Mouse (Mus musculus): ENCODE measurements around the gene Git1.

Gene Git1

DNA sequence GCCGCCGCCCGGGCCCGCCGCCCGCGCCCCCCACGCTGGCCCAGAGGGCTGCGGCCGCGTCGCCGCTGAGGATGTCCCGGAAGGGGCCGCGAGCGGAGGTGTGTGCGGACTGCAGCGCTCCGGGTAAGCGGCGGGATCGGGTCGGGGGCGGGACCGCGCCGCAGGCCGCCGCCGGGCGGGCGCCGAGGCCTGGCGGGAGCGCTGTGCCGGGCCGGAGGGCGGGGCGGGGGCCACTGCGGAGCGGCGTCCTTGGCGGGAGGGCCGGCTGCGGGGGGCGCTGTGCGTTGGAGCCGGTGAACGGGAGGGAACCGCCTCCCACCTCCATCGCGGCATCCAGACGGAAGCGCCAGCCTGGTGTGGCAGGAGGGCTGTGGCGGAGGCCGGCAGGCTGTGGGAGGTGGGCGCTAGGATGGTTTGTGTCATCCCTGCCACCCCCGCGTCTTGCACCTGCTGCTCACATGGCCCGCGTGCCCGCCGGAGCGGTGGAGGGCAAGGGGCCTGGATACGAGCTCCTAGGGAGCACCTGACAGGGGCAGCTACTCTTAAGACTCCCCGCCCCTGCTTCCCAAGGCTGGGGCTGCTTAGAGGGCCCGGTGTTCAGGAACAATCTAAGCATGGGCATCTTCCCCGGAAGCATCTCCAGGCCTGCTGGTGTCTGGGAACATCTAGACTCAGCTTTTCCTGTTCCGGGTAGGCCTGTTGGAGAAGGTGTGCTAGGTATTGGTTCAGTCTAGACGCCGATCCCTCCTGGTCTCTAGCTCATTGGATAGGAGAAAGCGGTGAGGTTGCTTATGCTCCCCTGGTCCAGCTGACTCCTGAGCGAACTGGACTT lies at the start of gene Git1:
Gene Git1 (plus strand): TSS at position 51 of the 832 bp plus-strand sequence.
- DNase-seq, result peak; percentile 71 to 76

DNA sequence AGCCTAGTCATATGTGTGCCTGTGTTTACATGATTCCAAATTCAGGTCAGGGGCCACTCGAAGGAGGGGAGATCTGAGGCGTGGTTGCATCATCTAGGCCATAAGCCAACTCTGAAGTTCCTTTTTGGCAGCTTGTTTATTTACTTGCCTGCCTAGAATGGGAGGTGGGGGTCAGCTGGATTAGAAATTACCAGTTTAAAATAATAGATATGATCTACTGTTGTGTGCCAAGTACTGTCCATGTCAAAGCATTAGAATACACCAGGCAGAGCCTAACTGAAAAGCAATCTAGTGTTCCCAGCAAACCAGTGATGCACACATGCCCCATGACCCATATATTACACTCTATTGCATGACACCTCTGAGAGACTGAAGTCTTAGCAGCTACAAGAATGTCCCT lies 48.4 kb upstream of the Git1 start:
- DNase-seq, result no peak

- peak; percentile 60 to 74 for DNase-seq
These were observed 46.7 kb upstream of the Git1 start for GRCm38 (mm10) chr11:77446628-77447041.

DNA sequence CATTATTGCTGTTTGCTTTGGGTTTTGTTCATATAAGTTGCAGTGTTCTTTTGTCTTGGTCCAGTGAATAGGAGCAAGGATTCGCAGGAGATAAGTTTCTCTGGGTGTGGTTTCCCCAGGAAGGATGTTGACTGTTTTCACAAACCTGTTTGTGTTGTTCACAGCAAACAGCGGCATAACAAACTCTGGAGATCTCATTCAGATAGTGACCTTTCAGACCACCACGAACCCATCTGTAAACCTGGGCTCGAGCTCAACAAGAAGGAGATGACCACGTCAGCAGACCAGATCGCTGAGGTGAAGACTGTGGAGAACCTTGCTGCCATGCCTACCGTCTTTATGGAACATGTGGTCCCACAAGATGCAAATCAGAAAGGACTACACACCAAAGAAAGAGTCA lies 44.1 kb upstream of the Git1 start:
- DNase-seq, result no peak

DNA sequence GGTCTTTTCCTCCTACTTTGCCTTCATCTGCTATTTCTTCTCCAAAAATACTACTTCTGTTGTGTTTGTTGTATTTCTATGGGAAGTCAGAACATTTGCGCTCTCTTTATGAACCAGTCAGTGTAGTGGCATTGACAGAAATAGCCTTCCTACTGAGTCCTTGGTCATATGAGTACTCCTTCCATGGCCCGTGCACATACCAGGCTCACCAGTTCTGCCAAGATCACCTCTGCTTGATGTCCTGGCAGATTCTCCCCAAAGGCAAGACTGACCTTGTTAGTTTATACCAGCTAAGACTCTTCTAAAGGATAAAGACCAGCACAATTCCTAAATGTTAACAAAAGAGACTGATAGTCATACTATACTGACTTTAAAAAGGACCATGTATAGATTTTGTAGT lies 41.7 kb upstream of the Git1 start:
- no peak for DNase-seq

DNA sequence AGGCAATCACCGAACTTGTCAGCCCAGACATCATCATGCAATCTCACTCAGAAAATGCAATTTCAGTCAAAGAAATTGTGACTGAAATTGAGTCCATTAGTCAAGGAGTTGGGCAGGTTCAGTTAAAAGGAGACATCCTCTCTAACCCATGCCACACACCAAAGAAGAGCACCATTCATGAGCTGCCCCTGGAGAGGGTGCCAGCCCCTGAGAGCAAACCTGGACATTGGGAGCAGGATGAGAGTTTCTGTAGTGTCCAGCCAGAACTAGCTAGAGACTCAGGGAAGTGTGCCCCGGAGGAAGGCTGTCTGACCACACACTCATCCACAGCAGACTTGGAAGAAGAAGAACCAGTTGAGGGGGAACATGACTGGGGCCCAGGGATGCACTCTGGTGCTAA lies 40.0 kb upstream of the Git1 start:
- no peak for DNase-seq

GRCm38 (mm10) chr11:77455770-77456510 lies 37.4 kb upstream of the Git1 start:
- DNase-seq, result peak; percentile 60 to 62

- peak; percentile 81 to 86 for DNase-seq
These were observed 36.5 kb upstream of the Git1 start for GRCm38 (mm10) chr11:77456866-77457265.

DNA sequence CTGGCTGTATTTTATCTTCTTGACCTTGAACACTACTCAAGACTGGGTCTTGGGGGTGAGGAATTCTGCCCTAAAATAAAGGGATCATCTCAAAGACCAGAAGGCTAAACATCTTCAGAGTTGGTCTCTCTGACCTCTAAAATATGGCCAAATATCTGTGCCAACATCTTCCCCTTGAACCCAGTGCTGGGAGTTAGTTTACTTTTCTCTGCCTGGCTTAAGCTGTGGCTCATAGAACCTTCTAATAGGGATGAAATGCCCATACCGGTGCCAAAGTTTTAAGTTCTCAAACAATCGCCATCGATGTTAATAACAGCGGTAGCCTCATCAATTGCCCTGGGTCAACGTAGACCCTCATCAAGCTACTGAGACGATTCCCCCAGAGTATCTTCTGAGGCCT lies 31.5 kb upstream of the Git1 start:
- no peak for DNase-seq

GRCm38 (mm10) chr11:77462283-77463100 lies 30.9 kb upstream of the Git1 start, which contains the start of gene Coro6:
Gene Coro6 (plus strand): TSS chr11:77462411.
- peak; percentile 51 to 66 for DNase-seq

GRCm38 (mm10) chr11:77463101-77463445 lies 30.3 kb upstream of the Git1 start:
- DNase-seq, result no peak

DNA sequence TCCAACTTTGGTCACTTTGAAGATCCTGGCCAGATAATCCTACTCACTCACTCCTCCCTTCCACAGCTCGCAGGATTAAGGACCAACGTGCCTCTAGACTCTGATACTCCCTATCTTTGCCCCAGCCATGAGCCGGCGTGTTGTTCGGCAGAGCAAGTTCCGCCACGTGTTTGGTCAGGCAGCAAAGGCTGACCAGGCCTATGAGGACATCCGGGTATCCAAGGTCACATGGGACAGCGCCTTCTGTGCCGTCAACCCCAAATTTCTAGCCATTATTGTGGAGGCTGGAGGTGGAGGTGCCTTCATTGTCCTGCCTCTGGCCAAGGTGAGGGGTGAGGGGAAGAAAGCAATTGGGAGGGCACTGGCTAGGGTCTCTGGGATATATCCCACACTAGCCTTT lies 29.6 kb upstream of the Git1 start:
- no peak for DNase-seq

- no peak for DNase-seq
These were observed 28.7 kb upstream of the Git1 start for GRCm38 (mm10) chr11:77464684-77465083.

DNA sequence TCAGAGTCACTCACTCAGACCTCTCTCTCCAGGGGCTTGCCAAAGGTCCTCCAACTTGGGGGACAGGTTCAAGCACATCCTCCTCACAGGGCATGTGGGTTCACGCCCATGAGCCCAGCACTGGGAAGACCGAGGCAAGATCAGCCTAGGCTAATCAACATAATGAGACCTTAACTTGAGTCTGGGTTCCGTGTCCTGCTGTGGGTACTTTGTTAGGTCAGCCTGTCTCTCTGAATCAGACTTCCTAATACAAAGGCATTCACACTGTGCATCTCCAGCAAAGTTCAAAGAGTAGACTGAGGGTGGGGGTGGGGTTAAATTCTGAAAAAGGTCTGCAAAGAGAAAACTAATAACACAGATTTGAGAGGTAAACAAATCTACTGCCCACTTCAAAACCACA lies 28.3 kb upstream of the Git1 start:
- DNase-seq, result no peak

DNA sequence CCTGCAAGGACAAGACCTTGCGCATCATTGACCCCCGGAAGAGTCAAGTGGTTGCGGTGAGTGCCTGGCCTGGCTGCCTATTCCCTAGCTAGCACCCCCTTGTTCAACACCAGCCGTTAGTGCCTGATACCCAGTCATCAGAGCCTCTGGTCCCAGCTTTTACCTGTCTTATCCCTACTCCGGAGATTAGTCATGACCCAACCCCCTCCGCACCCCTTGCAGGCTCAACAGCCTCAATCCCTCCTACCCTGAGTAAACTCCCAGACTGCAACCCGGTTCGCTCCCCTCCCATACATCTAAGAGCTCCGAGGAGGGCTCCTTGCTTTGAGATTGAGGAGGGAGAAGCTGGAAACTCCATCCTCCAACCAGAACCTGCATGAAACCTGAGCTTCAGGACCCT lies 26.8 kb upstream of the Git1 start:
- no peak for DNase-seq

GRCm38 (mm10) chr11:77467157-77467556 lies 26.2 kb upstream of the Git1 start:
- DNase-seq, result peak; percentile 70 to 80

DNA sequence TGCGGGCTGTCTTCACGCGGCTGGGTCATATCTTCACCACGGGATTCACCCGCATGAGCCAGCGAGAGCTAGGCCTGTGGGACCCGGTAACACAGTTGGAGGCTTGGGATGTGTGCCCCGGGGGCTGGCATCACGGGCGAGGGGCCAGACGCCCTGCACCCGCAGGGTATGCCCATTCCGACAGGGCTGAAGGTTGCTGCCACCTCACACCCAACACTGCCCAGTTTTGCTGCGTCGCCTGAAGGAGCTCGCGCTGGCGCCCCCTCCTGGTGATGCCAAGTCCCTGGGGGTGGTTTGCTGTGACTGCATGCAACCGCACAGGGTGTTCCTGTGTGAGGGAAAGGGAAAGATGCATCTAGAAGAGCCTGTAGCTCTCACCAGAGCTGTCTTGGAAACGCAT lies 25.6 kb upstream of the Git1 start:
- DNase-seq, result peak; percentile 80 to 84

- DNase-seq, result no peak
These were observed 25.0 kb upstream of the Git1 start for GRCm38 (mm10) chr11:77468397-77468796.

DNA sequence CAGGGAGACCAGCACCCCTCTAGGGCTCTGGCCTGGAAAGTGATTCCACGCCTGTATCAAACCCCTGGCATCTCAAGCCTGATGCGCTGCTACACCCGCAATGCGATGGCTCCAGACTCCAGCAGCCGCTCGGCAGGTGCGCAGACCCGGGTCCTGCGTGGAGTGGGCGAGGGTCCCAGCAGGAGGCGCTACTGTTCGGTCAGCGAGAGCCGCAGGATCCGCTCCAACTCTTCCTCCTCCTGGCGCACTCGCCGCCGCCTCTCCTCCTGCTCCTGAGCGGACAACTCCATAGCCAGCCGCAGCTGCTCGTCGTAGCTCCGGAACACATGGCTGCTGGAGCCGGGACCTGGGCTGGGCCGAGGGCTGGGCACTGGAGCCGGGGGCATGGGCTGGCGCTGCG lies 22.0 kb upstream of the Git1 start:
- DNase-seq, result no peak

DNA sequence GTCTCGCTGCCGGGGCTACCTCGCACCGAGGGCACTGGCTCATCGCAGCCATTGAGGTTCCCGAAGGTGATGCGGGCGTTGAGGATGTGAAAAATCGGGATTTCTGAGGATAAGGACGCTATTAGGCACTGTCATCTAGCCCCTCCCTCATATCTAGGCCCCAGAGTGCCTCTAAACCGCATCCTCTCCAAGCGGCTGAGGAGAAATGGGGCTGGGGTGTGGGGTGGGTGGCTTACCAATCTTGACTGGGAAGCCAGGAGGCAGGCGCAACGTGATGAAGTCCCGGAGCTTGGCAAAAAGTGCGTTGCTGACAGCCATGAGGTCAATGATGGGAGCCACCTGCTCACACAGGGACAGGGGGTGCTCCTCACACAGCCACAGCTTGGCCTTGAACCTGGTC lies 20.6 kb upstream of the Git1 start:
- DNase-seq, result no peak

DNA sequence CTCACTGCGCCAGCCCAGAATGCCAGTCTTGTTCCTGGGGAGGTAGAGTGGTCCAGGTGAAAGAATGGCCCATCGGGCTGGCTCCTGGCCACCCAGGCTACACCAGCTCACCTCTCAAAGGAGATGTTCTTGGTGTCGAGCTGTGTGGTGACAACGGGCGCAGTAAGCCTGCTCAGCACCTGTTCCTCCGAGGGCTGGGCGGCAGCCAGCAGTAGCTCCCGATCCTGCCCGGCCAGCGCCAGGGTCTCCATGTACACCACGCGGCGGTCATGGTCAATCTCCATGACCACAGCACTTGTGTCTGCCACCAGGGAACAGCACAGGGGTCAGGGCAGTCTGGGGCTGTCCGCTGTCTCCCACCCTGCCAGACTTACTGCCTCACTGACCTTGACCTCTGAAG lies 17.1 kb upstream of the Git1 start:
- DNase-seq, result no peak

GRCm38 (mm10) chr11:77476895-77477294 lies 16.5 kb upstream of the Git1 start:
- no peak for DNase-seq

DNA sequence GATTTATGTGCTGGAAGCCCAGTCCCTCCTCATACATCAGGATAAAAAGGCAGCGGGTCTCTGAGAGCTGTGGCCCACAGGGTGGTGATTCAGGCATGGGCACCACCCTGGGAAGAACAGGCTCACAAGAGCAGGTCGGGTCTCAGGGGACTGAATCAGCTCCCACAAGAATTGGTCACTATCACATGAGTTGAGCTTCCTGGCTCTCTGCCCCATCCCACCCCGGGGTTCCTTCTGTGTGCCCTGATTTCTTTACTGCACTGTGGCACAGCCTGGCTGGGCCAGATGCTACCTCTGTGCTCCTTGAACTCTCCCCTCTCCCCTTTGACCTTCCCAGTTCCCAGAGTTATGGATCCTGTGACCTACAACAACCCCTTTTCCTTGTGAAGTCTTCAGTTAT lies 10.3 kb upstream of the Git1 start:
- peak in 1 of 2 experiments; percentile 48 for DNase-seq

Measured in cerebellum, postnatal 10 days (tissue).